Mouse (Mus musculus): ENCODE measurements around the gene Poglut1. TPM values are rescaled to one million over a fixed set of nuclear protein-coding genes. Genes with fewer than 3 reads are reported as not detected.
"Not testable (repeated sequence)": the region's sequence is repeated elsewhere in the genome, so short reads cannot be mapped to it uniquely, and the experiment has no call there.

Gene Poglut1
- total RNA-seq, 2 experiments from 2014 or later = 33.3 to 35.5 TPM

- intact Hi-C loops (cut with DNase I) = loop anchor here (5.0 to 10.0 kb wide), 2 partner anchors 186 to 513 kb away; no protein-coding TSS in a partner anchor
- DNase-seq = no peak
Observed at GRCm38 (mm10) chr16:38538716-38539380, 11.2 kb downstream of the Poglut1 start.

DNA sequence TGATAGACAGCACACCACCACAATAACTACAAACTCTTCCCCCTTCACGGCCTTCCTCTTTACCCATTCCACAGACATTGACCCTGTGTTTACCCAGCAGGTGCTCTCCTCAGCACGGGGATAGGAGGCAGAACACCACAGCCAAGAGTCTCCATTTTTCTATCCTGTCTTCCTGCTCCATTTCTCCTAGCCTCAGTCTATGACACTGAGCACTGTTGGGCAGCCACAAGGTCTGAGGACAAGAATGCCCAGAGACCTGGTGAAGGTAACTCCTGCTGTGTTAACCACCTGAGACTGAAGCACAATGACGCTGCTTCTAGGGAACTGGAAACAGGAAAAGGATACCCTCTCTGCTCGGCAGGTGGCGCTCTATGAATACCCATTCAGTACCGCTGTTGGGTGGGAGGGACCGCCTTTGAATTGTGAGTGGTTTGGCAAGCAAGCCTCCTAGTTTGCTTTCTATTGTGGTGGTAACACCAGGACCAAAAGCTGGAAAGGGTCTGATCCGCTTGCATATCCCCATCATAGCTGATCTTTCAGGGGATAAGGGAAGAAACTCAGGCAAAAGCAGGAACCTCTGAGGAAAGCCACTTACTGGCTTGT, 13.4 kb downstream of the Poglut1 start:
- DNase-seq = peak; percentile 71
- intact Hi-C loops (cut with DNase I) = loop anchor here (5.0 to 10.0 kb wide), 2 partner anchors 188 to 516 kb away; no protein-coding TSS in a partner anchor

DNA sequence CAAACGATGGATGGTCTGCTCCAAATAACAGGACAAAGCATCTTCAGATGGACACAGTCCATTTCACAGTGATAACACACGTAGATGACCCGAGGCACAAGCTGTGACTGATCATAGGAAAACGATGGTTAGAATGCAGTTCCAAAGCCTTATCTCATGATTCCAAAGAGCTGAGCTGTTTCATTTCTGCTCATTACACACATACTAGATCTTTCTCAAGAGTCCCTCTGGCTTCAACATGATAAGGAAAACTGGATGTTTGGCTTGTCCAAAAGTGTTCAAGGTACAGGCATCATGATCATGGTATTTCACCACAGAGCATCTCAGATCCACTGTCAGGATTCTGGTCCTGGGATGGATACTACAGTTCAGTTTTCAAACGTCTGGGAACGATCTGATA, 23.8 kb downstream of the Poglut1 start:
- DNase-seq = no peak
- intact Hi-C loops (cut with DNase I) = no loop called here

GRCm38 (mm10) chr16:38522129-38523084, 27.7 kb downstream of the Poglut1 start, which contains the start of gene Timmdc1:
TSS of gene Timmdc1 (minus strand) at chr16:38522663.
- peak; percentile 97 for DNase-seq
- intact Hi-C loops (cut with DNase I) = no loop called here

DNA sequence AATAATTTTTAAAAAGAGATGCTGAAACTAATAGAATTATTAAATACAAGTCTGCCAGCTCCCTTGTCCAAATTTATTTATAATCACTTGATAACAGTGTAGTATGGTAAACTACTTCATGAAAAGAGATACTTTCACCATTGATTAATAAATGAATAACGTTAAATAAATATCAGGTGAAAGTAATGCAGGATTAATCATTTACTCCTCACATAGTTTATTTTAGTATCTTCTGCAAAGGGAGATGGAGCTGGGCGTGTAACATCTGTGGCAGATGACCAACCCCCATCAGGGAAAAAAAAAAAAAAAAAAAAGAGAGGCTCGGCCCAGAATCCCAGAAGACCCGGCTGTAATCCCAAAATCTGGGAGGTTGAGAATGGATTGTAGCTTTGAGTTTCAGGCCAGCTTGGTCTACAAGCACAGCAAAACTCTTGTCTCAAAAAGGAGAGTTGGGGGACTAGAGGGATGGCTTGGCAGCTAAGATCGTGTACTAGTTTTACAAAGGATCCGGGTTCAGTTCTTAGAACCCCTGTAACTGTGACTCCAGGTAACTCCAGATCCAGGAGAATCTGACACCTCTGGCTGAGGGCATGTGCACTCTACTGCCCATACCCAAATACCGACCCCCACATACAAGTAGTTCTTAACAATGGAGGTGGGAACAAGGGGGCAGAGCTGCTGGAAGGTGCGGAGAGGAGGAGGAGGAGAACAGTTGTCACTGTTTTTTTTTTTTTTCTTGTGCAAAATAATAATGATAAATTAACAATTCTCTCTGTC, 28.7 kb downstream of the Poglut1 start:
- intact Hi-C loops (cut with DNase I) = no loop called here
- no peak for DNase-seq

DNA sequence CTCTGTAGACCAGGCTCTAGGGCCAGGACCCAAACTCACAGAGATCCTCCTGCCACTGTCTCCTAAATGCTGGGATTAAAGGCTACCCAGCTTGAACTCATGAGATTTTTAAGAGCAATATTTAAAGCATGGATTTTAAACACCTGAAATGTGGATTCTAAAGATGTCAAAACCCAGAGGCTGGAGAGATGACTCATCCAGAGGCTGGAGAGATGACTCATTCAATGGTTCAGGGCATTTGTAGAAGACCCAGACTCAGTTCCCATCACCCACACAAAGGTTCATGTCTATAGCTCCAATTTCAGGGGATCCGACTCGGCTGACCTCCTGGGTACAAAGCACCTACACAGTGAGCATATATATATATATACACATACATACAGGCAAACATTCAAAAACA, 30.9 kb downstream of the Poglut1 start:
- DNase-seq = no peak
- intact Hi-C loops (cut with DNase I) = no loop called here

- no peak for DNase-seq
- intact Hi-C loops (cut with DNase I) = no loop called here
Observed at GRCm38 (mm10) chr16:38510846-38511245, 39.2 kb downstream of the Poglut1 start.

DNA sequence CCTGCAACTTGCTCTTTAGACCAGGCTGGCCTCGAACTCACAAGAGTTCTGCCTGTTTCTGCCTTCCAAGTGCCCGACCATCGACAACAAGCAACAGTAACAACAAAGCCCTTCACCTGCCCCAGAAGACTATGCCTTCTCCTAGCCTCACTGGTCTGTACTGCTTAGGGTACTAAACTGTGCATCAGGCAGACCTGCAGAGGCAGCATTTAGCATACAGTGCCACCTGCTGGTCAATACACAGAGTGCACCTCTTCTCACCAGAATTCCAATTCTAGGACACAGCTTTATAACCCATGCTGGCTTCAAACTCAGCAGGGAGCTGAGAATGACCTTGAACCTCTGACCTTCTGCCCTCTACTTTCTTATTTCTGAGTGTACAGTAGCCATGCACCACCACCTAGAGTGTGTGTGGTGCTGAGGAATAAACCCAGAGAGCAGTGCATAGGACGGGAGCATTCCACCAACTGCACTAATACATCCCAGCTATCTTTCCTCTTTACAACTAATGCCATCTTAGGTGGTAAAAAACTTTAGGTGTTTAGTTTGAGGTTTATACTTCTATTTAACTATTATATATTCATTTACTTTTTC, 43.9 kb downstream of the Poglut1 start:
- intact Hi-C loops (cut with DNase I) = loop anchor here (5.0 kb wide), 1 partner anchor 159 kb away; the partner anchor contains the start of genes Cox17 and Gm21987
- DNase-seq = peak; percentile 52

DNA sequence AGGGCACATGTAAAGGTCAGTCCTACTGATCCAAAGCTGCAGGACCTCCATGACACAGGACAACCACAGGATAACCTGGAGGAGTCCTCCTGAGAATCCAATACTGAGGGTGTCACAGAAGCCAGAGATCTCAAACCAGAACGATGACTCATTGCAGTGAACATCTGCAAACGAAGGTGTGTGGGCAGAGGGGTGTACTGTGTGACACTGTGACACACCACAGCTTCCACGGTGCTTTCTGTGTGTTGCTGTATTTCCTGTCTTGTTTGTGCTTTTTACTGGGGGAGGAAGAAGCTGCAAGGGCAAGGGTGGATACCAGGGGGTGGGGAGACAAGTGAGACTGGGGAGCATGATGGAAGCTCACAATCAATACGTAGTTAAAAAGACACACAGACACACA, 46.5 kb downstream of the Poglut1 start:
- DNase-seq = no peak
- intact Hi-C loops (cut with DNase I) = no loop called here

GRCm38 (mm10) chr16:38502469-38502868, 47.6 kb downstream of the Poglut1 start:
- DNase-seq = no peak
- intact Hi-C loops (cut with DNase I) = no loop called here

DNA sequence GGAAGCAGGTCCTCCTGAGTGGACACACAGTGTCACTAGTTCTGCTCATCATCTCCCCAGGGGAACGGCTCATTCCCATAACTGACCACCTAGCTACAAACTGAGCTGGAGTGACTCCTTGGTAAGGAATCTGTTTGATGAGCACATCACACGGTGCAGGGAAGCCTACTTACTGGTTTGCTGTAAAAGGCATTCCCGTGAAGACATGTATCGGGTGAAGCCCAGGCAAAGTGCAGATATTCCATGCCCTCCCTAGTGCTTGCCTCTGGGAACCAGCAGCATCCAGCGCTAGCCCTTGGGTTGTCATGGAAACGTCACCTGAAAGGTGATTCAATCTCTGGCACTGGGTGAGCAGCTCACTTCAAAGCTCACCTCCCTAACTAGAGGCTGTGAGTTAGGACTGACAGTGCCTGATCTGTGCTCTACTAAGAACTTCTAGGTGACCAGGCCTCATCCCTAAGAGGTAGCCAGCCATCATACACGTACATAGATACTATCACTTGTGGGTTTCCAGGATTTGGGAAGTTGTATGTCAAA, 53.4 kb downstream of the Poglut1 start:
- DNase-seq = no peak
- intact Hi-C loops (cut with DNase I) = no loop called here

DNA sequence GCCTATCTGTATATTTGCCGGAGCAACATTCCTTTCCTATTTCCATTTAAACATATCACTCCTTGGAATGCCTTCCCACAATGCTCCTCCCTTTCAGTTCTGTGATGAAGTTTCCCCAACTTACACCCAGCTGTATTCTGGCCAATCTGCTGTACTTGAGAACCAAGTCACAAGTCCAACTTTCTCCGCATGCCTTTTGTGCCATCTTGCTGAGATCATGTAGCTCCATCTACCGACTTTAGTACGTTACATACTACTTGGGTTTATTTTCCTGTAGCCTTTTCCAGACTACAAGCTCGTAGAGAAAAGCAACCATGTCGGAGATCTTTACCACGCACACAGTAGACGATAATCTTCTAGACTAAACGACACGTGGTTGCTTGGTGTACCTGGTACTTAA, 56.2 kb downstream of the Poglut1 start:
- DNase-seq = no peak

GRCm38 (mm10) chr16:38492551-38492950, 57.5 kb downstream of the Poglut1 start:
- no peak for DNase-seq

More for the DNA sequence above, 56.2 kb downstream of the Poglut1 start:
- intact Hi-C loops (cut with DNase I) = no loop called here

DNA sequence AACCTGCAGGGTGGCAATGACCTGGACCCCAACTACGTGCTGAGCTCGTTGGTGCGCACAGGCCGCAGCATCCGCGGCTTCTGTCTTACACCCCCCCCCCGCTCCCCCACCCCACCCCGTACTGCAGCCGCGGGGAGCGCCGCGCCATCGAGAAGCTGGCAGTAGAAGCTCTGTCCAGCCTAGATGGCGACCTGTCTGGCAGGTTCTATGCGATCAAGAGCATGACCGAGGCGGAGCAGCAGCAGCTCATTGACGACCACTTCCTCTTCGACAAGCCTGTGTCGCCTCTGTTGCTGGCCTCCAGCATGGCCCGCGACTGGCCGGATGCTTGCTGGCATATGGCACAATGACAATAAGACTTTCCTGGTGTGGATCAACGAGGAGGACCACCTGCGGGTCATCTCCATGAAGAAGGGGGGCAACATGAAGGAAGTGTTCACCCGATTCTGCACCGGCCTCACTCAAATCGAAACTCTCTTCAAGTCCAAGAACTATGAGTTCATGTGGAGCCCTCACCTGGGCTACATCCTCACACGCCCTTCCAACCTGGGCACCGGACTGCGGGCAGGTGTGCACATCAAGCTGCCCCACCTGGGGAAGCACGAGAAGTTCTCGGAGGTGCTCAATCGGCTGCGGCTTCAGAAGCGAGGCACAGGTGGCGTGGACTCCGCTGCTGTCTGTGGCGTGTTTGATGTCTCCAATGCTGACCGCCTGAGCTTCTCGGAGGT, 66.3 kb downstream of the Poglut1 start:
- intact Hi-C loops (cut with DNase I) = no loop called here
- no peak for DNase-seq

More at GRCm38 (mm10) chr16:38492551-38492950, 57.5 kb downstream of the Poglut1 start:
- intact Hi-C loops (cut with DNase I) = no loop called here

GRCm38 (mm10) chr16:38482780-38483562, 67.1 kb downstream of the Poglut1 start:
- DNase-seq = peak; percentile 34
- intact Hi-C loops (cut with DNase I) = no loop called here

DNA sequence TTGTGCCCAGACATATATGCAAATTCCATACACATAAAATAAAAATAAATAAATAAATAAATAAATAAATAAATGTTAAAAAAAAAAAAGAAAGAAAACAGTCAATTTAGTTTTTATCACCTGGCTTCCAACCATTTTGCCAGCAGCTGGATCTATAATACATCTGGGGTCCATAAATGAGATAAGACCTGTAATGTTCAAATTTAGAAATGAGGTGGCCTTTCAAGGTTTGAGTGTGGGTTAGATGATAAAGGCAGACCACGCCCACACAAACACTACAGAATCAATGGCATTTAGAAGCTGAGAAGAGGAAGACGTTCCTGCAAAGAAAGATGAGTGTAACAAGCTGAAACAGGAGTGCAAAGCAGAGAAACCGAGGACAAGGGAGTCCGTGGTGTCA, 68.7 kb downstream of the Poglut1 start:
- intact Hi-C loops (cut with DNase I) = no loop called here
- no peak for DNase-seq

DNA sequence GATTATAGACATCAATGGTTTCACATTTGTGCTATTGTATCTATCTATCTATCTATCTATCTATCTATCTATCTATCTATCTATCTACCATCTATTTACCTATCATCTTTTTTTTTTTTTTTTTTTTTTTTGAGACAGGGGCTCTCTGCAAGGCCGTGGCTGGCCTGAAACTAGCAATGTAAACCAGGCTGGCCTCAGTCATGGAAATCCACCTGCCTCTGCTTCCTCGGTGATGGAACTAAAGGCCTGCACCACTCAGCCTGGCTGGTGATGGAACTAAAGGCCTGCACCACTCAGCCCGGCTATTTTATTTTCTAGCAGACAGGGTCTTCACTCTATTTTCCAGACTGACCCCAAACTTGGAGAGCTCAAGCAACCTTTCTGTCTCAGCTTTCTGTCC, 71.8 kb downstream of the Poglut1 start:
- intact Hi-C loops (cut with DNase I) = no loop called here

DNA sequence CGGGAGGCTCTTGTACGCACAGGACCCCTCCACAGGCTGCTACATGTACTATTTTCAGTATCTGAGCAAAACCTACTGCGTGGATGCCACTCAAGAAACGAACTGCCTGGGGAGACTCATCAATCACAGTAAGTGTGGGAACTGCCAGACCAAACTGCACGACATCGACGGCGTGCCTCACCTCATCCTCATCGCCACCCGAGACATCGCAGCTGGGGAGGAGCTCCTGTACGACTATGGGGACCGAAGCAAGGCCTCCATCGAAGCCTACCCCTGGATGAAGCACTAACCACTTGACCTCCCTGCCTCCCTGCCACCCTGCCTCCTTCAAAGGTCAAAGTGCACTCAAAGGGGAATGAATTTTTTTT, 72.8 kb downstream of the Poglut1 start:
- intact Hi-C loops (cut with DNase I); DNase-seq: not testable (repeated sequence)

More for the DNA sequence above, 71.8 kb downstream of the Poglut1 start:
- no peak for DNase-seq
